Mouse (Mus musculus) frontal cortex, postnatal 36 days (tissue): ENCODE results near the gene Fitm2.

Experiments used
- DNase-seq, 2 experiments: peaks; one replicate each; pipeline ENCODE4 v3.0.0; 2022; ENCODE audit warnings: low spot score in 2 of 2

Fitm2 gene

DNA sequence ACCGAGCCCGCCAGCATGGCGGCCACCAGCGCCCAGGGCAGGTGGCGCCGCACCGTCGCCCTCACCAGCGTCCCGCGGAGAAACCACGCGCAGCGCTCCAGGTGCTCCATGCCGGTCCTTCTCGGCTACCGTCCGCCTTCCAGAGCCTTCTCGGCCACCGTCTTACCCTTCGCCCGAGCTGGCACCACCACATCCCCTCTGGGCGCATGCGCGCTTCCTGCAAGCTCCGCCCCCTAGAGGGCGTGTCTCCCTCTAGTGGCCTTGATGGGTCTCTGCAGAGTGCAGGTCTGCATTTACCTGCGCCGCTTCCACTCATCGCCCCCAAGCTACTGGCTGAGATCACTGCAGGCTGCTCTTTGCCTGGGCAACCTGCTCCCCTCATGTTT is at the start of gene Fitm2:
Fitm2 (minus strand) TSS at position 164 of the 386 bp plus-strand sequence.
- peak; percentile 98 to 99 for DNase-seq

DNA sequence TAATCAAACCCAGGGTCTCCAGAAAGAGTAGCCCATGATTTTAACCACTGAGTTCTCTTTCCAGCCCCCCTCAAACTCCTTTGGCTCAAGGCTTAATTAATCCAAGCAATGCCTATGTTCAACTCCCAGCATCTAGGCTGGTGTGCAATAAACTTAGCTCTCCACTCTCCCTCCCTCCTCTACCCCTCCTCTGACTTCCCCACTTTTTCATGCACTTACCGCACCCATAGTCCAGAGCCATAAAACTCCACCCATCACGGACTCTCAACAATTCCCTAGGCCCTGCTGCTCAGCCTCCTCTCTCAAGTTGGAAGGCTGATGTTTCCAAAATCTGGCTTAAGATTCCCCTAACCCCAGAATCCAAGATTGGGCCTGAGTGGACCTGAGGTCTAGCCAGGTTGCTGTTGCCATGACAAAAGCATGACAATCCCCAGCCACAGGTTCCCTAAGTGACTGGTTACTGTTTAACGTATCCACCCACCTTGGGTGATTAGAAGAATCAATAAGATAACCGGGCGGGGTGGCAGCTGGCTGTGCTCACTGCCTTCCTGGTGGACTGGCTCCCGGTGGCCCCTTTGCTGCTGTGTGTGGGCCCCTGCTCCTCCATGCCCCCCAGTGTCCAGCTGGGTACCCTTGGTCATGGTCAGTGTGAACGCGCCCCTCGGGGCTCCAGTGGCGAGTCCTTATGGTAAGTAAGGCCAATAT is 34.0 kb upstream of the Fitm2 start, which contains the start of gene Hnf4a:
Hnf4a (plus strand) TSS at position 509 of the 705 bp plus-strand sequence.
- no peak for DNase-seq

DNA sequence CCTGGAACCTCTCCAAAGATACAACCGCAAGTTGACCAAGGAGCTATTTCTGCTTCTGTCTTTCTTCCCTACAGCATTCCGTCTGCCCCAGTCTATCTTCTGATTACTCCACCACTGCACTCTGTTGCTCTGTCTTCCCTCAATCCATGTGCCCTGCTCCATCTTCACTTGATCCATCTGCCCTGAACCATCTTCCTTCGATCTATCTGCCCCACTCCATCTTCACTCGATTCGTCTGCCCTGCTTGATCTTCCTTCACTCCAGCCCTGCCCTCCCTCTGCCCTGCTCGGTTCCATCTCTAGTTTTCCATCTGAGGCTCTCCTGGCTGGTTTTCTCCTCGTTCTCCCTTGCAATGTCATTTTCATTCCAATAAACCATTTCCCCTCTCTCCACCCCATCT is 30.8 kb upstream of the Fitm2 start:
- DNase-seq = no peak

DNA sequence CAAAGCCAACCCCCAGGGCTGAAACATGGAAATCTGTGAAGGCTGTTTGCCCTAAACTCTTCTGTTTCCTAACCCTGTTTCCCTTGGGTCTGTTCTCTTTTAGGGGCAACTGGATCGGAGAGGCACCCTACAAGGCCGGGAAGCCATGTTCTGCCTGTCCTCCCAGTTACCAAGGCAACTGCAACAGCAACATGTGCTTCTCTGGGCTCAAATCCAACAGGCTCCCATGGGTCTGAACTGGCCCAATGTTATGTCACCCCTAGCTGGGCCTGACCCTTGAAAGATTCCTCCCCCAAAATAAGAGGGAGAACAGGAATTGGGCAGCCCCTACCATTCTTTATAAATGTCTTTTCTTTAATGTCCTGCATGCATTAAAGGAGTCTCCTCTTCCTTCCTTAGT is 29.8 kb upstream of the Fitm2 start:
- no peak for DNase-seq

DNA sequence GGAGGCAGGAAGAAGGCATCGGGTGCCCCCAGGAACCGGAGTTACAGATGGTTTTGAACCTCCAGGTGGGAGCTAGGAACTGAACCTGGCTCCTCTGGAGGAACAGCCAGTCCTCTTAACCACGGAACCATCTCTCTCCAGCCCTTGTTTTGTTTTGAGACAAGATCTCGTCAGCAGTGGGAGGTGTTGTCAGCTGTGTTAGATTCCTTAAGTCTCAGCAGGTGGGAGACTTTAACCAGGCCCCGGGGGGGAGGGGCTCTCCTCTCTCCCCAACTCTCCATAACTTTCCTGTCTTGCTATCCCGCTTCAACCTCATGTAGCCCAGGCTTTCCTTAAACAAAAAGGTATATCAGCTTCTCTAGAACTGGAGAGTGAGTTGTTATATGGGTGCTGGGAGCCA is 22.0 kb upstream of the Fitm2 start:
- DNase-seq = no peak

DNA sequence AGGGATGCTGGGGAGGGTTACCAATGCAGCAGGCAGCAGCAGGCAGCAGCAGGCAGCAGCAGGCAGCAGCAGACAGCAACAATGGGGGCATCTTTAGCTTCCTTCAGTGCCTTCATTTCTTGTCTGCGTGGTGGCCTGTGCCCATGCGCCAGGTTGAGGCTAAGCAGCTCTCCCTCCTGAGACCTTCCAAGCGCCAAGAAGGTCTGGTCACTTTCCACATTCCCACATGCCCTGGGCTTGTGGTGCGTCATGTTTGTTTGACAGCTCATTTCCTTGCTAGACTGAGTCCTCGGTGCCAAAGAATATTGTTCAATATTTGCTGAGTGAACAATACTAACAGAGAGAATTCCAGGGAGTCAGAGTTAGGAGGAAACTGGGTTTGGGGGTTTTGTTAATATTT is 21.5 kb upstream of the Fitm2 start:
- no peak for DNase-seq

DNA sequence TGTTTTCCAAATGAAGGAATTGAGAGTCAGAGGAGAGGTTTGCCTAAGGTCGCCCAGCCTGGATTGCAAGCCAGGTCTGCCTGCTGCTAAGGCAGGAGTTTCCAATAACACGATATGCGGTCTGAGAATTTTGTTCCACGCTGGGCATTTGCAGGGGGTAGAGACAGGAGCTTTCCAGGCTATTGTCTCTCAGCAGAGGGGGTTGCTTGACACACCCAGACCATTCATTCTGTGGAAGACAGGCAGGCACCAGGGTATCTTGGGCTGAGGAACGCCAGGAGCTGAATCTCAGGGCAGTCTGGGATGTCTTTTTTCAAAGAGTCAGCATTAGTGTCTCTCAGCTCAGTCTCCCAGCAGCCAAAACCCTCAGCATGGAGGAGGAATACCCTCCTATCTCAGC is 20.6 kb upstream of the Fitm2 start:
- DNase-seq = no peak

DNA sequence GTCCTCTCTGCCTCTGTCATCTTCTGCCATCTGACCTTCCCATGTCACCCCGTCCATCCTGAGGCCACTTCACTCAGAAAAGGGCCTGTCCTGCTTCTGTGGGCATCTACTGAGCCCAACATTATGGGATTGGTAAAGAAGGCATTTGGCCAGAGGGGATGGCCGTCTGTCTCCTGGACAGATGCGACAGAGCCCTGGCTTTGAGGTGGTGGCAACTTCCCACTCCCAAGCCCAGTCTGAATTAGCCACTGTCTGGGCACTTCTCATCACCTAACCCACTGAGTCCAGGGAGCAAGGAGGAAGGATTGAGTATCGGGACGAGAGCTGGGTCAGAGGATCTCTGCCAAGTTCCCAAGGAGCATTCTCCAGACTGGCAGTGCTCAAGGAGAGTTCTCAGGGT is 19.6 kb upstream of the Fitm2 start, which contains the start of gene R3hdml:
R3hdml (plus strand) TSS at position 301 of the 400 bp plus-strand sequence.
- DNase-seq = no peak

DNA sequence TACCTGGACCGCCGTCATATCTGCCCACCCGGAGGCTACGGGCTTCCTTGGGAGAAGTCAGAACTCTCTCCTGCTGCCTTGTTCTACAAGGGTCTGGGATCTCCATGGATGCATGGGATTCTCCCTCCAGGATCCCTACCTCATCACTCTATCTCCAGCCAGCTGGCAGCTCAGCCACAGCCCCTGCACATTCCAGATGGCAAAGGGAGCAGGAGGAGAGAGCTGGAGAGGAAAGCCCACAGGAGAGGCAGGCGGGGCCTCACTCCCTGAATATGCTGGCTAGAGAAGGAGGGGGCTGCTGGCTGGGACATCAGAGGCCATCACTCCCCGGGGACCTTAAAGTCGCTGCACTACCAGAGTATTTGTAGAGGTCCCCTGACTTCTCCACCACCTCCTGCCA is 18.9 kb upstream of the Fitm2 start:
- no peak for DNase-seq

DNA sequence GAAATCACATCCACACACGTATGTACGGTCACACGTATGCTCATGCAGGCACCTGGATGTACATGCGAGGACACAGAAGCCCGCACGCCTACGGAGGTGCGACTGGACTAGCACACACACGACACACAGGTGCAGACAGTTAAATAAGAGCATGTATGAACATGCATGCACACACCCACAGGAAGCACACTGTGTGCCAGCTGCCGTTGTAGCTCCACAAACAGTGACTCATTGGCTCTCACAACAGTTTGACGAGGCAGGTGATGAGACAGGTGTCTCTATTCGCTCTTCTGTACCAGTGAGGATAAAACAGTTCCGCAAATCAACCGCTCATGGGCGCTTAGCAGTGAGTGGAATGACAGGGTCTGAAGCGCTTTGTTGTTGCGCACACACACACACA is 18.2 kb upstream of the Fitm2 start:
- DNase-seq = no peak

DNA sequence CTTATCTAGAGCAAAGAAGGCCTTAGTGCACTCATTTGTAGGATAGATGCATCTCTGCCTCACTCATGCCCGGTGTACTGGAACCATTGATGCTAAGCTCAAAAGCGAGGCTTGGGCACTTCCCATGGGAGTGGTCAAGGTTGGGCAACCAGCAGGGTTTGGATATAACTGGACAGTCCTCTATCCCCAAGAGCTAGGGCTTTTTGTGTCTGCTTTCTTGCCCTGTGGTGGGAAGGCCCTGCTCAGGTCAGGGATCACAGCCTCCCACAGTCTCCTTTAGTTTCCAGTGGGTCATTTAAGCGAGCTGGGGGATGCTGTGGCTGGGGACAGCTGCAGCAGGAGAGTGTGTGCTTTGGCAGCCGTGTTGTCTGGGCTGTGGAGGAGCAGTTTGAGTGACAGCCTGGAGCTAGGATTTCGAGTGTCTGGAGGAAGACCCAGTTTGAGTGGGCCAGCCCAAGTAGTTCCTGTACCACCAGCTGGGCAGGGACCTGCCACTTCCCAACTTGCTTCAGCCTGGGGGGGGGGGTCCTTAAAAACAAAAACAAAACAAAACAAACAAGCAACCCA is 17.4 kb upstream of the Fitm2 start:
- no peak for DNase-seq

DNA sequence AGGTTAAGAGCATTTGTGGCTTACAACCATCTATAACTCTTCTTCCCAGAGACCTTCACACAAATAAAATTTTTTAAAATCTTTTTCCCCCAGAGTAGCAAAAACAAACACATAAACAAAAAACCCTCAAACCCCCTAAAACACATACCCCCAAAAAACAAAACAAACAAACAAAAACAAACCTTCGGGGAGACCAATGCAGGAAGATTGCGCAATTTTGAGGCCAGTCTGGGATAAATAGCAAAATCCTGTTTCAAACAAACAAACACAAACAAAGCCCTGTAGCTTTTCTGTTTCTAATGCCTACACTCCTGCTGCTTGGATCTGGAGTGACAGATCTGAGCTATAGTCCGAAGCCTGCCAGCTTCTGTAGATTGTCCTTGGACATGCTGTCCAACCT is 14.9 kb upstream of the Fitm2 start:
- no peak for DNase-seq

DNA sequence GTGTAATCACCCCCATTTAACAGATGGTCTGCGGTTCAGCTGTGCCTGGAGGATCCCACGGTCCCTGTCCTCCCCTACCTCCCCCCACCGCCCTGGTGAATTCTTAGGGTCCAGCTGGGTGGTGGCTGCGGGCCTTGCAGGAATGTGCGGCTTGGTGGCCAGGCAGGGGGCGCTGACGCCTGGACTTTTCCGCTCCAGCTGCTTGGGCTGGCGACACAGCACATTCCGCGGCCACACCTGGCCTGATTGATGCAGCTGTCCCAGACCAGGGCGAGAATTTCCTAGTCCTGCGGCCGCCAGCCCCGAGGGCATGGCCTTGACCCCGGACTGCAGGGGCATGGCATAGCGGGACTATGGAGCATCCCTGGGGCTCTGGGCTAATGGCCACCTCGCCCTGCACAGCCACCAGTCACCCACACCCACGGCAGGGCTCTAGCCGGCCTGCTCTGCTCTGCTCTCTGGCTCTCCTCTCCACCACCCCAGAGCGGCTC is 9.2 kb upstream of the Fitm2 start:
- no peak for DNase-seq

DNA sequence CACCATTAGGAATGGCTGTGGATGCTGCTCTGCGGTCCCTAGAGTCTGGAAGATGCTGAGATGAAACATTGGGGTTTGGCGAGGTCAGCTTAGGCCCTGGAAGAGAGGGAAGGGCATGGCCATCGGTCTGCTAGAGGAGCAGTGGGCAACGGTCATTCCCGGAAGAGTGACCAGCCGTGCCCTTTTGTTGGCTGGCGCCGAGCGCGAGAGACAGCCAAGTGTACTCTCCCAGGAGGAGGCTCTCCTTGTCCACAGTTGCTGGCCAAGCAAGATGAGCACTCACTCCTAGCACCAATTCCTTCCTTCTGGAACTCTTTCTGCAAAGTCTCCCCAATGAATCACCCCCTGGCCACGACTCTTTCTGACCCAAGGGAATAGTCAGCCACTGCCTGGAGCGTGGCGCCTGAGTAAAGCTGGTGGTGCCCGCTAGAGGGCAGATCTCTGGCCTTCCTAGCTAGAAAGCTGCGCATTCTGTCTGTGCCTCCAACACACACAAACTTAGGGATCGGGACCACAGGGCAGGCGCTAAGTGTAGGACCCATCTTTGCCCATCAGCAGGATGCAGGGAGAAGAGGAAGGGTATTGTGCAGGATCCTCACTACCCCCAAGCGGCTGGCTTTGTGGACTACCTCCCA is 7.9 kb upstream of the Fitm2 start:
- no peak for DNase-seq

DNA sequence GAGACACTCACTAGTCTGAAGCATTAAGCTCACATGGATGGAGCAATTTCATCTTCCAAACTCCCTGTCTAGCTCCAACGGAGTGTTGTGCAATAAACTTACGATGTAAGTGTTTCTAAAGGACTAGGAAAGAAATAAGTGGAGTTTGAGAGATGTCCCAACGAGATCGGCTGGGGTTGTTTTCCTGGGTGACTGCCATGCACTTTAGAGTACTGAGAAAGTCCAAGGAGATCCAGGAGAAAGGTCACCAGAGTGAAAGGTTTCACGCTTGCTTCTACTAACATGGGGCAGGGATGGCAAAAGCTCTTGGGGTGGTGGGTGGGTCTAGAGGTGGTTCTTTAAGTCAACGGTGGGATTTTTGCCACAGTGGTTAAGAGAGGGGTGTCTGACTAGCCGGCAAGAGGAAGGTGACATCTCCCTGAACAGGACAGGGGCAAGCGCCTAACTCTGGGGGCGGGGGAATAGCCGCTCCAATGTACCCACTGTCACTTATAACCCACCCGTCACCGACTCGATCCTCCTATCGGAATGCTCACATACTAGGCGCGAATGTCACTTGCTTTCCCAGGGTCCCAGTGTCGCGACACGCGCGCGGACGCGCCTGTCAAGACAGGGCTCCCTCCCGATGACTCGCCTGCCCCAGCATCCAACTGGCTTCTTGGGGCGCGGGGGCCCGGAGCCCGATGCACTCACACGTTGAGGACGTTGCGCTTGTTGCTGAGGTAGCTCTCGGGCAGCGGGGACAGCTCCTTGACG is 541 bp downstream of the Fitm2 start:
- DNase-seq = no peak

DNA sequence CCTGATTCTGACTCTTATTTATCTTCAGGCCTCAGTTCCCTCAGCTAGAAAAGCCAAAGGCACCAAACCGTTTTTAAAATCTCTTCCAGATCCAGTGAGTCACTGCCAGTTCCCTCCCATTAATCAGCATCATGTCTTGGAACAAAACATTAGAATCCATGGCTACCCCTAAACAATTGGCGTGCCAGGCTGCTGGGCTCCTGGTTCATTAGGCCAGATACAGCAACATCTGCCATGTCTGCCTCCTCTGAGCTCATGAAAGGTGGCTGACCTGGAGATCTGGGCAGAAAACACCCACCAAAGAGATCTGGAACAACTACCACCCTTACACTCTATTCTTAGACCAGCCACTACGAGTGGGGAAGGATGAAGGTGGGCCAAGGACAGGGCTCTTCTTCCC is 1.3 kb downstream of the Fitm2 start:
- no peak for DNase-seq

DNA sequence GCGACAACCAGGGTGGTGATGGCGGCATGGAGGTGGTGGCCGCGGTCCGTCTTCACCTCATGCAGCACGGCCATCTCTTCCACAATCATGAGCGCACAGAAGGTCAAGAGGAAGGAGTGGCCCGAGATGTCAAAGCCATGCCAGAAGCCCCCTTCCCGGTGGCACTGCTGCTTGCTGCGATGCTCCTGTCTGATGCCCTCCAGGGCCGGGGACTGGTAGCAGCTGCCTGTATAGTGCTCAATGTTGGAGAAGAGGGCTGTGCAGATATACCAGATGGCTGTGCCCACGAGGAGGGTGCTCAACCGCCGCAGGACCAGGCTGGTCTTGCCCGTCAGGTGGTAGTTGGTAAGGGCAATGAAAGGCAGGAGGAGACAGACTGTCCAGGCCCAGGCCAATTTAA is 2.7 kb downstream of the Fitm2 start:
- DNase-seq = no peak

DNA sequence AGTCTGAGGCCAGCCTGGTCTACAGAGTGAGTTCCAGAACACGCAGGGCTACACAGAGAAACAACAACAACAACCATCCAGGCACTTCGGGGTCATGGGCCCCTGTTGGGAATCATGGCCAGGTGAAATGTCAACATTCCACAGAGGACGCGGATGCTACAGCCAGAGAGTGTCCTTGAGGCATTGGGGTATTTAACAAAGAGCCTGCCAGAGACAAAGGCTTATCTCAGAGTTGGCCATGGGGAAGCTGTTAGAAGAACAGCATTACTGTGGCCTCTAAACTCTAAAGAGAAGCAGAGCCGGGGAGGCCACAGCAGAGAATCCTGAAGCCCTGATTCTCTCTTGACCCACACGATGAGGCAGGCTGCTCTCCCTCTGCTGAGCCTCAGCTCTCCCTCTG is 3.6 kb downstream of the Fitm2 start:
- DNase-seq = no peak

DNA sequence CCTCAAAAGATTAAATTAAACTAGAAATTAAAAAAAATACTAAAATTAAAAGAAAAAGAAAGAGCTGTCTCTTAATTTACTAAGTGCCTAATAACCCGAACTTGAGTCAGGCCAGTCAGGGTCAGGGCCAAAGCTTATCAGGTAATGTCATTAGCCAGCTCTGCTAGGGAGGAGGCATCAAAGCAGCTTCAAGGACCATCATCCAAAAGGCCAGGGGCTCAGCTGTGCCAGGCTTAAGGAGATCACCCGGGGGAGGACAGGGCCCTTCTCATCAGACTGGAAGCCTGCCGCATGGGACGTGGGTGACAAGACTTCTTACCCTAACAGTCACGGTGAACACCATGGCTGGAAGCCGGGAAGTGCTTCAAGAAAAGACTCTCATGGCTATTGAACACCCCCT is 4.8 kb downstream of the Fitm2 start:
- no peak for DNase-seq

DNA sequence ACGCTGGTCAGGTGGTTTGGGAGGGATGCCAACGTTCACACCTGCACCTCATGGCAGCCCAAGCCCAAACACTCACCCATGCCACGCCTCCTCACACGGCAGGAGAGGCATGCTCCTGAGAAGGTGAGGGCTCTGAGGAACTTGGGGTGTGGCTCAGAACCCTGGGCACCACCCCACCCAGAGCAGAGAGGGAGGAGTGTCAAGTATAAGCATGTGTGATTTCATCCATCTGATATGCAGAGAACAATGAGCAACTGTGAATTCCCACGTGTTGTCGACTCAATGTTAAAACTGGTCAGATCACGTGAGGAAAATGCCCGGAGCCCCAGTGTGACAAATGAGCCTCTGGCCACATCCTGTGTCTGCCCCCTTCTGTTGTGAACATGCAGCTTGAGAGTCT is 5.7 kb downstream of the Fitm2 start:
- DNase-seq = no peak

DNA sequence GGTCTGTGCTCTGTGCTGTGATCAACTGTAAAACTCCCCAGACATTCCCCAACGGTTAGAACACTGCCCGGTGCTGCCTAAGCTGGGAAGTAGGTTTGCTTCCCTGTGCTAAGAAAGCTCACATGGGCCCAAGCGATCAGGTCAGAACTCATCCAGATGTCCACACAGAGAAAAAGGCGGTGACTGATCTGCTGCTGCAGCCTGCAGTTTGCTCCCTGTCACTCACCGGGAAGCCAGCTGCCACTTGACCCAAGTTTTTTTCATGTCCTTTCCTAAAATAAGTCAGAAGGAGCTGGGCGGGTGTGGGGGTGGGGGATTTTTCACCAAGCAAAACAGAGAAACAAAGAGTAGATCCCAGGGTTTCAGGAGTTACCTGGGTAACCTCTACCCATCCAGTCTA is 7.9 kb downstream of the Fitm2 start:
- DNase-seq = no peak

DNA sequence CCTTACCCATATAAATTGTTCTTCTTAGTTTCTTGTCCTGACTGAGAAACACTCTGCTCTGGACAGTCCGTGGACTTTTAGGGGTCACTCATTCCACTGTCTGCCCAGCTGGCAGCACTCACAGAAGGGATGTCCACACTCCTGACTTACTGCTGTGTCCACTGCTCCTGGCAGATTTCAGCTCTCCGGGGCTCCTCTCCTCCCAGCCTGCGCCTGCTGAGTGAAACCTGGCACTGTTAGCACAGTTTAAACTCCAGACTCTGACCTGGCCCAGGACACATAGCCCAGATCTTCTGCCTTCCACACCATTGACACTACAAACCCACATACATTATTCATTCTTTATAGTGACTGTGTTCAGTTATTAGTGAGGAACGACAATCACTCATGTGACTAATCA is 8.4 kb downstream of the Fitm2 start:
- DNase-seq = no peak
